Mouse (Mus musculus): ENCODE results near the gene Cat.

- TF ChIP-seq CTCF (IDR thresholded peaks at IDR 0.05) (no peak), EP300 (IDR thresholded peaks at IDR 0.05) (no peak)
Observed at GRCm38 (mm10) chr2:103406239-103406638, 78.7 kb downstream of the Cat start.

Data from lung, postnatal 0 days (tissue).